In the genomic region with DNA sequence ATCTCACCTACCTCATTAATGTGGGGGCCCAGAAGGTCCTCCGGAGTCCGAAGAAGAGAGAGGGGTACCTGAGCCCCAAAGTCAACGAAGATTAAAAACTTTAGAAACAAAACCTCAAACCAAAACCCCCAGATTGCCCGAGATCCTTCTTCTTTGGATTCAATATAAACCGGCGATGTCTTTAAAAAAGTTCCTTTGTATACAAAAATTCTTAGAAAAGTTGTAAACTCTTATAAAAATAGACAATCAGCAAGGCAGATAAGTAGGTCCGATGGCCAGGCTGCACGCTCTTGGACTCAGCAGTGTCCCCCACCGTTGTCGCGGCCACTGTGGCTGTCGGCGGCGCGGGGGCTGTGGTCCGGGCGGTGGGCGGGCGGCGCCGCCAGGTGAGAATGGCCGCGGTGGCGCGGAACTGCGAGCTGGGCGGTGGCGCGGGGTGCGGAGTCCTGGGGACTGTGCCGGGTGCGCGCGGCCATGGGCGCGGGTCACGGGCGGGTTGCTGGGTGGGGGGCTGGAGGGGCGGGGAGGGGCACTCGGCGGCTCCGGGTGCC, we compare ENCODE assay signal across 8 mouse cellular contexts. TPM values are rescaled to one million over a fixed set of nuclear protein-coding genes. Genes with fewer than 3 reads are reported as not detected.
DNase-seq lines count a peak whose midpoint lies in the region; ATAC-seq and TF ChIP-seq lines count a peak whose summit lies in the region.

No protein-coding gene starts in this region.

- peak overlapping the region; percentile 54 to 69 for H3K4me3 ChIP-seq in heart, embryonic 14.5 days (ENCODE audit: control insufficient read depth in 1 of 2, insufficient read depth in 1 of 2, low read depth in 1 of 2, low read length in 2 of 2)
- H3K4me3 ChIP-seq in bone marrow, adult 2 months (replicated peaks; ENCODE audit: control insufficient read depth, low read depth, low read length) = peak overlapping the region; percentile 67
- peak overlapping the region; percentile 71 for H3K4me3 ChIP-seq in hindbrain, embryonic 14.5 days (replicated peaks; ENCODE audit: low read length)
- H3K4me3 ChIP-seq in midbrain, embryonic 12.5 days = peak overlapping the region; percentile 61

- TF ChIP-seq CTCF in bone marrow, adult 2 months (IDR thresholded peaks at IDR 0.05; ENCODE audit: control insufficient read depth, insufficient read depth, low read length) = no peak

- no peak for TF ChIP-seq POLR2A in bone marrow, adult 2 months (IDR thresholded peaks at IDR 0.05; ENCODE audit: borderline replicate concordance, control insufficient read depth, low read depth, low read length)

- H3K4me2 ChIP-seq in heart, embryonic 14.5 days (ENCODE audit: low read length) = peak overlapping the region; percentile 81
- peak overlapping the region; percentile 90 for H3K4me2 ChIP-seq in hindbrain, embryonic 14.5 days (replicated peaks)
- peak overlapping the region; percentile 94 for H3K4me2 ChIP-seq in midbrain, embryonic 12.5 days (replicated peaks)

- DNase-seq in heart, adult 18-20 months = no peak
- DNase-seq in hindbrain, embryonic 14.5 days (ENCODE audit: low spot score) = peak; percentile 37
- DNase-seq in frontal cortex, postnatal 10 days (ENCODE audit: low spot score in 2 of 2) = no peak
- DNase-seq in right cerebral cortex, postnatal 25 days = no peak
- DNase-seq in frontal cortex, postnatal 14 days (ENCODE audit: low spot score in 2 of 2) = no peak

- no peaks in the 10 kb centered on the region for H3K9me3 ChIP-seq in heart, embryonic 14.5 days (ENCODE audit: control insufficient read depth, low read length)
- no peaks in the 10 kb centered on the region for H3K9me3 ChIP-seq in hindbrain, embryonic 14.5 days (ENCODE audit: control insufficient read depth, low read length)
- no peaks in the 10 kb centered on the region for H3K9me3 ChIP-seq in midbrain, embryonic 12.5 days

- ATAC-seq in heart, embryonic 14.5 days (ENCODE audit: insufficient number of reproducible peaks, insufficient read depth, low FRiP score, low read depth) = peak; percentile 11; the same call in 1 of the 2 replicates
- ATAC-seq in hindbrain, embryonic 14.5 days (ENCODE audit: low FRiP score) = no peak
- ATAC-seq in midbrain, embryonic 12.5 days (ENCODE audit: low FRiP score, low read depth) = peak; percentile 53

- H3K27ac ChIP-seq in heart, embryonic 14.5 days (replicated peaks in 1 of 2; ENCODE audit: control insufficient read depth in 1 of 2, insufficient read depth in 1 of 2, low read depth in 2 of 2, low read length in 2 of 2) = peak overlapping the region in 1 of 2 experiments; percentile 67; a peak in 2 of 4 replicates
- H3K27ac ChIP-seq in bone marrow, adult 2 months (ENCODE audit: control insufficient read depth, insufficient read depth, low read depth, low read length, poor library complexity) = peak overlapping the region; percentile 16; the same call in 1 of the 2 replicates
- H3K27ac ChIP-seq in hindbrain, embryonic 14.5 days = no peak overlapping the region
- H3K27ac ChIP-seq in midbrain, embryonic 12.5 days (replicated peaks) = no peak overlapping the region

- peak overlapping the region; percentile 83 for H3K9ac ChIP-seq in heart, embryonic 14.5 days (ENCODE audit: low read length)
- H3K9ac ChIP-seq in hindbrain, embryonic 14.5 days = peak overlapping the region; percentile 77
- H3K9ac ChIP-seq in midbrain, embryonic 12.5 days (replicated peaks) = peak overlapping the region; percentile 43

- peaks cover 9 to 10% of the 10 kb centered on the region in 2 experiments; a peak in 1 of 4 replicates for H3K4me1 ChIP-seq in heart, embryonic 14.5 days (ENCODE audit: control insufficient read depth in 2 of 2, insufficient read depth in 2 of 2, low read length in 2 of 2)
- H3K4me1 ChIP-seq in bone marrow, adult 2 months (ENCODE audit: control insufficient read depth, insufficient read depth, low read length) = no peaks in the 10 kb centered on the region
- peaks cover 23% of the 10 kb centered on the region for H3K4me1 ChIP-seq in hindbrain, embryonic 14.5 days (replicated peaks; ENCODE audit: control insufficient read depth, insufficient read depth, low read length)
- peaks cover 30% of the 10 kb centered on the region for H3K4me1 ChIP-seq in midbrain, embryonic 12.5 days

- WGBS in heart, embryonic 14.5 days = under 1% methylated on average over 30 of the region's 42 CpGs
- WGBS in bone marrow, adult 2 months = 1% methylated on average over 37 of the region's 42 CpGs
- whole genome bisulfite sequencing in hindbrain, embryonic 14.5 days = under 1% methylated on average over 39 of the region's 42 CpGs
- under 1% methylated on average over 37 of the region's 42 CpGs for WGBS in midbrain, embryonic 12.5 days

- 0 out of 2 replicates have a peak, but pooled peaks cover 4% of the 10 kb centered on the region for H3K36me3 ChIP-seq in heart, embryonic 14.5 days (ENCODE audit: control insufficient read depth, insufficient read depth, low read length)
- H3K36me3 ChIP-seq in hindbrain, embryonic 14.5 days (replicated peaks; ENCODE audit: control insufficient read depth, insufficient read depth) = no peaks in the 10 kb centered on the region
- H3K36me3 ChIP-seq in midbrain, embryonic 12.5 days = no peaks in the 10 kb centered on the region

- no peaks in the 10 kb centered on the region for H3K27me3 ChIP-seq in heart, embryonic 14.5 days (ENCODE audit: control insufficient read depth, insufficient read depth, low read length)
- H3K27me3 ChIP-seq in hindbrain, embryonic 14.5 days (ENCODE audit: control insufficient read depth, insufficient read depth, low read length) = peaks cover 23% of the 10 kb centered on the region
- peaks cover 61% of the 10 kb centered on the region for H3K27me3 ChIP-seq in midbrain, embryonic 12.5 days

RNA-seq across cellular contexts. Expression of gene Klf4, which starts 0.3 kb away (rescaled TPM):
- 4.0 and 4.2 TPM in 2 replicates for polyA plus RNA-seq in heart, embryonic 14.5 days (2014; fragmentation: Nextera tagmentation; extraction: Ambion mirVana)
- 10 to 100 TPM; 40.8 to 43.4 TPM for total RNA-seq in heart, adult 18-20 months (2021)
- 2.8 and 17.3 TPM in 2 replicates for polyA plus RNA-seq in bone marrow, adult 2 months (2011; ENCODE audit: insufficient read depth, insufficient read length, low replicate concordance, missing spikeins)
- polyA plus RNA-seq in hindbrain, embryonic 14.5 days (2014; fragmentation: Nextera tagmentation; extraction: Ambion mirVana) = 2.5 and 3.7 TPM in 2 replicates
- 3.7 and 4.8 TPM in 2 replicates for polyA plus RNA-seq in midbrain, embryonic 12.5 days (2016; fragmentation: Nextera tagmentation; extraction: Ambion mirVana)
